Mouse (Mus musculus) stomach, postnatal 0 days (tissue): ENCODE measurements around the gene Tmem222. TPM values are rescaled to one million over a fixed set of nuclear protein-coding genes. Genes with fewer than 3 reads are reported as not detected.

Experiments
- ATAC-seq: fragments of 200-750 bp; cut with Nextera tagmentation; 2 replicates; pipeline ENCODE4 v1.8.0; 2017; ENCODE audit not compliant: low FRiP score, low TSS enrichment
- DNase-seq: peaks from one replicate; pipeline ENCODE4 v3.0.0-alpha.2; 2016; ENCODE audit warnings: low spot score
- H3K27ac ChIP-seq: fragments of 300-500 bp; sonication (generic); replicated peaks from 2 replicates; pipeline ENCODE4 v1.5.1; 2014; ENCODE audit warnings: mild to moderate bottlenecking, control low read depth
- H3K27me3 ChIP-seq: fragments of 300-500 bp; sonication (generic); 2 replicates; pipeline ENCODE4 v1.6.1; 2014; ENCODE audit warnings: low read length; ENCODE audit not compliant: control insufficient read depth, insufficient read depth
- H3K36me3 ChIP-seq: fragments of 300-500 bp; sonication (generic); 2 replicates; pipeline ENCODE4 v1.6.1; 2014; ENCODE audit warnings: low read length, mixed read lengths; ENCODE audit not compliant: control insufficient read depth, insufficient read depth
- H3K4me1 ChIP-seq: fragments of 300-500 bp; sonication (generic); replicated peaks from 2 replicates; pipeline ENCODE4 v1.6.1; 2014; ENCODE audit warnings: antibody characterized with exemption; ENCODE audit not compliant: control insufficient read depth, insufficient read depth
- H3K4me2 ChIP-seq: fragments of 300-500 bp; sonication (generic); replicated peaks from 2 replicates; pipeline ENCODE4 v1.6.1; 2014; ENCODE audit warnings: low read depth, mild to moderate bottlenecking, control low read depth, moderate library complexity
- H3K4me3 ChIP-seq: fragments of 300-500 bp; sonication (generic); 2 replicates; pipeline ENCODE4 v1.5.1; 2014; ENCODE audit warnings: low read depth, low read length, control low read depth
- H3K9ac ChIP-seq: fragments of 300-500 bp; sonication (generic); 2 replicates; pipeline ENCODE4 v1.6.1; 2014; ENCODE audit warnings: mild to moderate bottlenecking, low read length, control low read depth, mixed read lengths
- H3K9me3 ChIP-seq: fragments of 300-500 bp; sonication (generic); 2 replicates; pipeline ENCODE4 v1.6.1; 2016; ENCODE audit warnings: low read length; ENCODE audit not compliant: control insufficient read depth
- CTCF ChIP-seq: IDR thresholded peaks from 2 replicates; pipeline ENCODE4 v1.5.1; 2016; ENCODE audit warnings: antibody characterized with exemption, low read depth, mild to moderate bottlenecking, moderate library complexity
- EP300 ChIP-seq: optimal IDR thresholded peaks from 2 replicates; pipeline ENCODE3; 2016; ENCODE audit warnings: antibody characterized with exemption
- WGBS: fragments of 180-500 bp; shearing (Covaris S2); extraction: QIAGEN DNeasy Blood & Tissue Kit; methylation state at CpG from one replicate; pipeline ENCODE4 v1.1.7; 2014; 5-methylcytosine and 5-hydroxymethylcytosine counted together
- polyA plus RNA-seq: library from polyadenylated mRNA; unstranded; fragments of >200 nt; fragmentation: Nextera tagmentation; extraction: Ambion mirVana; gene quantifications from 2 replicates; pipeline ENCODE4 v1.2.1, GENCODE M21; 2015

The Tmem222 gene
- polyA plus RNA-seq, 1 experiment from 2014 or later = 51.4 TPM

- DNase-seq = no peak
- Histone ChIP-seq H3K4me1 (no peaks in the 10 kb centered on the region), H3K27me3 (no peaks in the 10 kb centered on the region), H3K4me3 (no peak overlapping the region), H3K9ac (no peak overlapping the region), H3K27ac (no peak overlapping the region), H3K9me3 (no peaks in the 10 kb centered on the region), H3K36me3 (no peaks in the 10 kb centered on the region), H3K4me2 (no peak overlapping the region)
- 69% methylated on average over 3 of the region's 3 CpGs for WGBS
- ATAC-seq = no peak
- TF ChIP-seq EP300 (no peak), CTCF (no peak)
Measured at GRCm38 (mm10) chr4:133218745-133219144, 58.8 kb downstream of the Tmem222 start.

GRCm38 (mm10) chr4:133217641-133218040 lies 60.0 kb downstream of the Tmem222 start:
- 6% methylated on average over 5 of the region's 5 CpGs for WGBS
- no peak overlapping the region for H3K27ac ChIP-seq
- no peak overlapping the region for H3K9ac ChIP-seq
- no peaks in the 10 kb centered on the region for H3K9me3 ChIP-seq
- no peak overlapping the region for H3K4me3 ChIP-seq
- H3K4me2 ChIP-seq = no peak overlapping the region
- 0 out of 2 replicates have a peak, but pooled peaks cover 3% of the 10 kb centered on the region for H3K4me1 ChIP-seq
- DNase-seq (peak; percentile 59), ATAC-seq (no peak)
- peaks cover 2% of the 10 kb centered on the region; the same call in 1 of the 2 replicates for H3K27me3 ChIP-seq
- TF ChIP-seq CTCF (peak; percentile 93), EP300 (no peak)
- no peaks in the 10 kb centered on the region for H3K36me3 ChIP-seq

Other genes starting within 250 kb of the Tmem222 start
- 71.4 and 84.2 TPM in 2 replicates for gene Wasf2, start 147.3 kb downstream of the Tmem222 start, polyA plus RNA-seq
- 5.3 and 6.5 TPM in 2 replicates for gene Cd164l2, start 65.7 kb downstream of the Tmem222 start, polyA plus RNA-seq
- gene Gpr3, start 65.3 kb downstream of the Tmem222 start, polyA plus RNA-seq = 0.11 and 0.19 TPM in 2 replicates
- 17.6 and 21.5 TPM in 2 replicates for gene Map3k6, start 37.0 kb downstream of the Tmem222 start, polyA plus RNA-seq
- gene Sytl1, start 14.7 kb downstream of the Tmem222 start, polyA plus RNA-seq = 93.5 and 109 TPM in 2 replicates
- gene Wdtc1, start 75.7 kb upstream of the Tmem222 start, polyA plus RNA-seq = 6.2 and 7.7 TPM in 2 replicates
- 6.0 and 7.1 TPM in 2 replicates for gene Slc9a1, start 91.9 kb upstream of the Tmem222 start, polyA plus RNA-seq
- gene Tent5b, start 202.3 kb upstream of the Tmem222 start, polyA plus RNA-seq = 34.0 and 35.3 TPM in 2 replicates
- 4.0 and 4.4 TPM in 2 replicates for gene Trnp1, start 220.8 kb upstream of the Tmem222 start, polyA plus RNA-seq
- gene Kdf1, start 241.2 kb upstream of the Tmem222 start, polyA plus RNA-seq = 29.2 and 34.2 TPM in 2 replicates